Mouse (Mus musculus): Measurements from ENCODE around the gene Tff1.

Tff1 gene

GRCm38 (mm10) chr17:31165127-31165526 is at the start of gene Tff1:
Gene Tff1 (minus strand): TSS chr17:31165277.
- in situ Hi-C loops (cut with MseI, MboI) = no loop called here

- in situ Hi-C loops (cut with MseI, MboI) = no loop called here
Measured at GRCm38 (mm10) chr17:31211881-31212280, 46.8 kb upstream of the Tff1 start.

GRCm38 (mm10) chr17:31210299-31210698 is 45.2 kb upstream of the Tff1 start:
- in situ Hi-C loops (cut with MseI, MboI) = no loop called here

- in situ Hi-C loops (cut with MseI, MboI) = no loop called here
Measured at GRCm38 (mm10) chr17:31209376-31209930, 44.4 kb upstream of the Tff1 start.

GRCm38 (mm10) chr17:31208654-31209053 is 43.6 kb upstream of the Tff1 start:
- in situ Hi-C loops (cut with MseI, MboI) = no loop called here

GRCm38 (mm10) chr17:31207771-31208334 is 42.8 kb upstream of the Tff1 start, which contains the start of gene Ubash3a:
Gene Ubash3a (plus strand): TSS chr17:31207873.
- in situ Hi-C loops (cut with MseI, MboI) = no loop called here

- in situ Hi-C loops (cut with MseI, MboI) = no loop called here
Measured at GRCm38 (mm10) chr17:31198877-31199276, 33.8 kb upstream of the Tff1 start, which contains the start of gene Tmprss3. Gene Tmprss3 (minus strand): TSS chr17:31198977.

GRCm38 (mm10) chr17:31196283-31196682 is 31.2 kb upstream of the Tff1 start:
- in situ Hi-C loops (cut with MseI, MboI) = no loop called here

GRCm38 (mm10) chr17:31195207-31195606 is 30.1 kb upstream of the Tff1 start:
- in situ Hi-C loops (cut with MseI, MboI) = no loop called here

- in situ Hi-C loops (cut with MseI, MboI) = no loop called here
Measured at GRCm38 (mm10) chr17:31193360-31193759, 28.3 kb upstream of the Tff1 start.

- in situ Hi-C loops (cut with MseI, MboI) = no loop called here
Measured at GRCm38 (mm10) chr17:31192663-31193062, 27.6 kb upstream of the Tff1 start.

GRCm38 (mm10) chr17:31191825-31192224 is 26.7 kb upstream of the Tff1 start:
- in situ Hi-C loops (cut with MseI, MboI) = no loop called here

GRCm38 (mm10) chr17:31187370-31187769 is 22.3 kb upstream of the Tff1 start:
- in situ Hi-C loops (cut with MseI, MboI) = loop anchor here (10.0 kb wide), 2 partner anchors 53 to 173 kb away; no protein-coding TSS in a partner anchor

- in situ Hi-C loops (cut with MseI, MboI) = loop anchor here (10.0 kb wide), 2 partner anchors 50 to 170 kb away; no protein-coding TSS in a partner anchor
Measured at GRCm38 (mm10) chr17:31184269-31184990, 19.4 kb upstream of the Tff1 start.

GRCm38 (mm10) chr17:31183180-31183974 is 18.3 kb upstream of the Tff1 start:
- in situ Hi-C loops (cut with MseI, MboI) = loop anchor here (10.0 kb wide), 2 partner anchors 49 to 169 kb away; no protein-coding TSS in a partner anchor

- in situ Hi-C loops (cut with MseI, MboI) = loop anchor here (10.0 kb wide), 2 partner anchors 47 to 167 kb away; no protein-coding TSS in a partner anchor
Measured at GRCm38 (mm10) chr17:31181490-31181889, 16.4 kb upstream of the Tff1 start.

GRCm38 (mm10) chr17:31176321-31176720 is 11.2 kb upstream of the Tff1 start:
- in situ Hi-C loops (cut with MseI, MboI) = no loop called here

GRCm38 (mm10) chr17:31169796-31170195 is 4.7 kb upstream of the Tff1 start:
- in situ Hi-C loops (cut with MseI, MboI) = no loop called here

- in situ Hi-C loops (cut with MseI, MboI) = no loop called here
Measured at GRCm38 (mm10) chr17:31163821-31164220, 1.3 kb downstream of the Tff1 start.

GRCm38 (mm10) chr17:31162607-31163006 is 2.5 kb downstream of the Tff1 start:
- in situ Hi-C loops (cut with MseI, MboI) = no loop called here

GRCm38 (mm10) chr17:31160291-31160690 is 4.8 kb downstream of the Tff1 start:
- in situ Hi-C loops (cut with MseI, MboI) = no loop called here

- in situ Hi-C loops (cut with MseI, MboI) = no loop called here
Measured at GRCm38 (mm10) chr17:31157921-31158320, 7.2 kb downstream of the Tff1 start.
